Mouse (Mus musculus): ENCODE results near the gene Pax4. TPM values are rescaled to one million over a fixed set of nuclear protein-coding genes. Genes with fewer than 3 reads are reported as not detected.

Pax4 gene
- polyA plus RNA-seq, 1 experiment from 2014 or later: not detected

DNA sequence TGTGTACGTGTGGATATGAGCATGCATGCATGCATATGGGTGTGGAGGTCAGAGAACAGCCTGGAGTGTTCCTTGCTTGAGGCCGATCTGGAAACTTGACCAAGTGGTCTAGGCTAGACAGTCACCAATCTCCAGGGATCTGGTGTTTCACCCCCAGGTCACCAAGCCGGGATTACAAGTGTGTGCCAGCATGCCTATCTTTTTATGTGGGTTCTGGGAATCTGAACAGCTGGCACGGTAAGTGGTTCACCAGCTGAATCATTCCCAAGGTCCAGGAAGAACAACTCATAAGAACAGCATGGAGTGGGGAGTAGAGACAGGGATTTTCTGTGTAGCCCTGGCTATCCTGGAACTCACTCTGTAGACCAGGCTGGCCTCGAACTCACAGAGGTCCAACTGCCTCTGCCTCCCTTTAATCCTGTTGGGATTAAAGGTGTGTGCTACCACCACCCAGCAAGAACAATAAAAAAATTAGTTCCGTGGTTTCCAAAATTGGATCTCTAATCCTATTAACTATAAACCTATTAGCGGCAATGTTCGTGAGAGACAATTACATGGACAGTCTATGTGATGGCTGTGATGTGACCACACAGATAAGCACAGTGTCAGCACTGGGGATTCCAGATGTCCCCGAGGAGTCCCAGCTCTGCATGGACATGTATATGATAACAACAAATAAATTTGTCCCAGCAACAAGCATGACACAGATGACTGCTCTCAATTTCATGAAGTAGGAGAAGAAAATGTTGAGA lies 22.3 kb upstream of the Pax4 start:
- Histone ChIP-seq H3K79me2 (ENCODE audit: inconsistent target) (no peaks in the 10 kb centered on the region), H3K36me3 (ENCODE audit: inconsistent target) (no peaks in the 10 kb centered on the region), H3K4me3 (ENCODE audit: inconsistent target) (no peak overlapping the region), H3K27ac (no peak overlapping the region)
- whole genome bisulfite sequencing (ENCODE audit: missing documents): 89% methylated on average over 8 of the region's 9 CpGs

GRCm38 (mm10) chr6:28470621-28471020 lies 21.5 kb upstream of the Pax4 start:
- Histone ChIP-seq H3K4me3 (ENCODE audit: inconsistent target) (no peak overlapping the region), H3K79me2 (ENCODE audit: inconsistent target) (no peaks in the 10 kb centered on the region), H3K27ac (no peak overlapping the region), H3K36me3 (ENCODE audit: inconsistent target) (no peaks in the 10 kb centered on the region)
- WGBS (ENCODE audit: missing documents): 73% methylated on average over 5 of the region's 5 CpGs

DNA sequence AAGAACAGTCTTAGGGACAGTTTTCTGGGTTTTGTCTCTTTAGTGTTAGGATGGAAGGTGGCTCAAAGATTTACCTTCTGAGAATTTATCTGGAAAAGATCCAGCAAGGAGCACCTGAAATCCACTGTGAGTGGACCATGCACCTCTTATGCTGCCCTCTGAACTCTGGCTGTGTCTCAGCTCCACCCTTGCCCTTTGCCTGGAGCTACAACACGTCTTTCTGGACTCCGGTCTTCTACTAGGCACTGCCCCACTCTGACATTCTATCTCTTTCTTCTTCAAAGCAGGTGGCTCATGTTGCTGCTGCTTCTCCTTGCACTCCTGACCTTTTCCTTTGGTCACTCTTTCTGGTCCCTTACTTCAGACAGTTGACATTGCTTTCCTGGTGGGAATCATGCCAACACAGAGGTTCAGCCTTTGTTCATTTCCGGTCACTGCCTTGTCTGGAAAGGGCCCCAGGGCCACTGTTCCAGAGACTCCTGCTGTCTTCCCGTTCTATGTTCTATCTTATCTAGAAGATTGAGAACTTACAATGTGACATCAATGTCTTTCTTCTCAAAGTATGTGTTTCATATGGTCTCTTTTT lies 21.0 kb upstream of the Pax4 start:
- Histone ChIP-seq H3K36me3 (ENCODE audit: inconsistent target) (no peaks in the 10 kb centered on the region), H3K79me2 (ENCODE audit: inconsistent target) (no peaks in the 10 kb centered on the region), H3K27ac (no peak overlapping the region), H3K4me3 (ENCODE audit: inconsistent target) (no peak overlapping the region)
- 84% methylated on average over 2 of the region's 4 CpGs for WGBS (ENCODE audit: missing documents)

GRCm38 (mm10) chr6:28464630-28465029 lies 15.5 kb upstream of the Pax4 start:
- Histone ChIP-seq H3K4me3 (ENCODE audit: inconsistent target) (no peak overlapping the region), H3K36me3 (ENCODE audit: inconsistent target) (no peaks in the 10 kb centered on the region)
- 96% methylated on average over 6 of the region's 6 CpGs for WGBS (ENCODE audit: missing documents)

GRCm38 (mm10) chr6:28460534-28460933 lies 11.4 kb upstream of the Pax4 start:
- Histone ChIP-seq H3K36me3 (ENCODE audit: inconsistent target) (no peaks in the 10 kb centered on the region), H3K27ac (no peak overlapping the region), H3K4me3 (ENCODE audit: inconsistent target) (no peak overlapping the region), H3K79me2 (ENCODE audit: inconsistent target) (no peaks in the 10 kb centered on the region)
- WGBS (ENCODE audit: missing documents): 13% methylated on average over 5 of the region's 5 CpGs

More at GRCm38 (mm10) chr6:28464630-28465029, 15.5 kb upstream of the Pax4 start:
- no peak overlapping the region for H3K27ac ChIP-seq
- H3K79me2 ChIP-seq (ENCODE audit: inconsistent target): no peaks in the 10 kb centered on the region

DNA sequence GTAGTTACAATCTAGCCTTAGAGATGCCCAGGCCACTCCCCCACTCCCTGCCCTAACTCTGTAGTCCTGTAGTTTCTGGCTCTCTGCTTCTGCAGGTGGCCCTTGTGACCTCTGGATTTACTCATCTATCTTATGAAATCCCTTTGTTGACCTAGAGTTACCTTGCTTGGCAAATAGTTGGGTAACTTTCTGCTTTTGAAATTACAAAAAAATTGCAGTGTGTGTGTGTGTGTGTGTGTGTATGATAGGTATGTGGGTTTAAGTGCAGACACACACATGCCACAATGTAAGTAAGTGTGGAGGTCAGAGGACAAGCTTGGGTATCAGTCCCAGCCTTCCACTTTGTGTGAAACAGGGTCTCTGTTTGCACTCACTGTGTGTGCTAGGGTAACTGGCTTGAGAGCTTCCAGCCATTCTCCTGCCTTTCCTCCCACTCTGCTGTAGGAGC lies 10.1 kb upstream of the Pax4 start:
- H3K79me2 ChIP-seq (ENCODE audit: inconsistent target): no peaks in the 10 kb centered on the region
- H3K27ac ChIP-seq: no peak overlapping the region
- no peak overlapping the region for H3K4me3 ChIP-seq (ENCODE audit: inconsistent target)
- no peaks in the 10 kb centered on the region for H3K36me3 ChIP-seq (ENCODE audit: inconsistent target)

DNA sequence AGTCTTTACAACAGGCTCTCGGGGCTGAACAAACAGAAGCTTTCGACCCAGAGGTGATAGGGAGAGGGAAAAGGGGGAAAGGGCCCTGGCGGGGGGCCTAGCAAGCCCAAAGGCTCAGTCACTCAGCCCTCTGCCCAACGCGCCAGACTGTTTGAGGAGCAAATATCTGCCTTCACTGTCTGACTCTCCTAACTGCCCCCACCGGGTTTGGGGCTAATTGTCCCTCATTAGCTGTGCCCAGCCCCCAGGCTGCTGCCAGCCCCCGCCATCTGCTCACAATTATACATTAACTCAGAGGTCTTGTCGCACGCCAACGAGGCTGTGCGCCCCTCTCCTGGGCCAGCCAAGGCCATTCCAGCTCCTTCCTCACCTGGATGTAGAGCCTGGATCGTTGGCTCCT lies 1.8 kb upstream of the Pax4 start:
- H3K79me2 ChIP-seq (ENCODE audit: inconsistent target): no peaks in the 10 kb centered on the region
- H3K4me3 ChIP-seq (ENCODE audit: inconsistent target): no peak overlapping the region
- WGBS (ENCODE audit: missing documents): 8% methylated on average over 12 of the region's 12 CpGs
- no peaks in the 10 kb centered on the region for H3K36me3 ChIP-seq (ENCODE audit: inconsistent target)
- H3K27ac ChIP-seq: no peak overlapping the region

DNA sequence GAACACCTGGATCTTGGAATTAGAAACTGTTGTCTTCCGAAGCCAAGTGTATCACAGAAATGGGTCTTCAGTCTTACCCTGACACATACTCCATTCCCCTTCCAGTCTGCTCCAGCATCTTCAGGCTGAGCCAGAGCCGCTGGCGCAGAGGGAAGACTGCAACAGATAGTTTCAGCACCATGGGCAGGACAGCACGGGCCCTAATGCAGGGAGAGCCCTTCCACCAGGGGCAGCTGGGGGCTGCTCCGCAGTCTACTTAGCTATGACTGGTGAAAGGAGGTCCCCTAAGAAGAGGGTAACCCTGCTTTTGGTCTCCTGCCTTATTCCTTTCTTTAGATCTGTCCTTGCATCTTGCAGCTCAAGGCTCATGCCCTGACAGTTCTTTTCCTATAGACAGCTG lies 1.3 kb upstream of the Pax4 start:
- H3K27ac ChIP-seq: no peak overlapping the region
- no peak overlapping the region for H3K4me3 ChIP-seq (ENCODE audit: inconsistent target)
- H3K36me3 ChIP-seq (ENCODE audit: inconsistent target): no peaks in the 10 kb centered on the region
- WGBS (ENCODE audit: missing documents): 20% methylated on average over 5 of the region's 5 CpGs
- no peaks in the 10 kb centered on the region for H3K79me2 ChIP-seq (ENCODE audit: inconsistent target)

DNA sequence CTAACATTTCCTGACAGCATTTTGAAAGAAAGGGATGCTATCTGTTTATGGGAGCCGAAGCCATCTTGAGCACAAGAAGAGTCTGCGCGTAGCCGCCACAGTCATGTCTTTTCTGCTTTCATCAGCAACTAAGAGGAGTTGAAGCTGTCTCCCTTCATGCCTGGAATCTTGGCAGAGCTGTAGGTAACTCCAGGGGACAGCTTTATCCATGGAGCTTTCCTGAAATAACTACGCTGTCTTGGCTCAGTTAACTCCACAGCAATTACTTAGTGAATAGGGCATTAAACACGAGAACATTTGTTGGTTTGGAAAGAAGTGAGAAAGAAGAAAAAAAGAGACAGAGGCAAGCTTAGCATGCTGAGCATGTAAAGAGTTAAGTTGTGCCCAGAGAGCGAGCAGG lies 1.2 kb downstream of the Pax4 start:
- Histone ChIP-seq H3K4me3 (ENCODE audit: inconsistent target) (no peak overlapping the region), H3K36me3 (ENCODE audit: inconsistent target) (no peaks in the 10 kb centered on the region), H3K79me2 (ENCODE audit: inconsistent target) (no peaks in the 10 kb centered on the region), H3K27ac (no peak overlapping the region)
- 90% methylated on average over 7 of the region's 7 CpGs for WGBS (ENCODE audit: missing documents)

DNA sequence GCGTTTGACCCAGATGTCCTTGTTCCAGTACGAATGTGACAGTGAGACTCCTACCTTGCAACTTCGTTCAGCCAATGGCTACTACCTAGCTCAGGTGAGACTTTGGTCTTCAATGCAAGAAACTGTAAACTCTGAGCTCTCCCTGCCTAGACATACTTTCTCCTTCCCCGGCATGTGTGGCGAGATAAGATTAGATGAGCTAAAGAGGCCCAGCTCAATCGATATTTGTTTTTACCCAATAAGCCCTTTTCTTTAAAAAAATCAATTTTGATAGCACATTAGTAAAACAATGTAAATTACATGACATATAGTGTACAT lies 17.7 kb downstream of the Pax4 start:
- 94% methylated on average over 6 of the region's 6 CpGs for WGBS (ENCODE audit: missing documents)
- Histone ChIP-seq H3K36me3 (ENCODE audit: inconsistent target) (peaks cover 7% of the 10 kb centered on the region; the same call in 1 of the 2 replicates), H3K4me3 (ENCODE audit: inconsistent target) (no peak overlapping the region)

GRCm38 (mm10) chr6:28430795-28431537 lies 18.2 kb downstream of the Pax4 start:
- no peak overlapping the region for H3K27ac ChIP-seq
- no peak overlapping the region for H3K4me3 ChIP-seq (ENCODE audit: inconsistent target)
- WGBS (ENCODE audit: missing documents): 75% methylated on average over 10 of the region's 10 CpGs
- no peaks in the 10 kb centered on the region for H3K79me2 ChIP-seq (ENCODE audit: inconsistent target)
- H3K36me3 ChIP-seq (ENCODE audit: inconsistent target): peaks cover 11% of the 10 kb centered on the region; the same call in 1 of the 2 replicates

More for the DNA sequence above, 17.7 kb downstream of the Pax4 start:
- H3K79me2 ChIP-seq (ENCODE audit: inconsistent target): no peaks in the 10 kb centered on the region
- H3K27ac ChIP-seq: no peak overlapping the region

DNA sequence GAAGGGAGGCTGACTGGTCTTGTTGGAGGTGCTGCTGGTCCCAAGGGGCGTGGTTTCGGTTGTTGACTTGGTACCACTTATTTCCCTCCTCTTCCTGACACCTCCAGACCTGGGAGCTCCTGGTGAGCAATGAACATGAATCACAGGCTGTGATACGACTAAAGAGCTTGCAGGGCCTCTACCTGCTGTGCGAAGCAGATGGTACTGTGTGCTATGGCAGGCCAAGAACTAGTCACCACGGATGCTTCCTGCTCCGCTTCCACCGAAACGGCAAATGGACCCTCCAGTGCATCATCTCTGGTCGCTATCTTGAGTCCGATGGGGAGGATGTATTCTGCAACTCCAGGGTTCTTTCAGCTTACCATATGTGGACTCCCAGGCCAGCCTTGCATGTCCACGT lies 19.3 kb downstream of the Pax4 start:
- WGBS (ENCODE audit: missing documents): 92% methylated on average over 11 of the region's 11 CpGs
- H3K27ac ChIP-seq: no peak overlapping the region
- H3K36me3 ChIP-seq (ENCODE audit: inconsistent target): peaks cover 11% of the 10 kb centered on the region; the same call in 1 of the 2 replicates
- H3K4me3 ChIP-seq (ENCODE audit: inconsistent target): no peak overlapping the region
- peaks cover 3% of the 10 kb centered on the region; the same call in 1 of the 2 replicates for H3K79me2 ChIP-seq (ENCODE audit: inconsistent target)

- 94% methylated on average over 3 of the region's 3 CpGs for WGBS (ENCODE audit: missing documents)
- no peak within 1 kb of the TSS for H3K27ac ChIP-seq
- H3K36me3 ChIP-seq (ENCODE audit: inconsistent target): peaks cover 11% of the 10 kb centered on the region; the same call in 1 of the 2 replicates
- peaks cover 15% of the 10 kb centered on the region for H3K79me2 ChIP-seq (ENCODE audit: inconsistent target)
- H3K4me3 ChIP-seq (ENCODE audit: inconsistent target): no peak within 1 kb of the TSS
Measured at GRCm38 (mm10) chr6:28428290-28428689, 20.9 kb downstream of the Pax4 start, which contains the start of gene Gcc1. Gcc1 (minus strand) TSS chr6:28428390.

GRCm38 (mm10) chr6:28427096-28427839 lies 21.9 kb downstream of the Pax4 start, which contains the start of gene Fscn3:
Fscn3 (plus strand) TSS chr6:28427789.
- peaks cover 11% of the 10 kb centered on the region; the same call in 1 of the 2 replicates for H3K36me3 ChIP-seq (ENCODE audit: inconsistent target)
- no peak within 1 kb of the TSS for H3K4me3 ChIP-seq (ENCODE audit: inconsistent target)
- H3K79me2 ChIP-seq (ENCODE audit: inconsistent target): peaks cover 15% of the 10 kb centered on the region
- H3K27ac ChIP-seq: no peak within 1 kb of the TSS
- 74% methylated on average over 3 of the region's 3 CpGs for WGBS (ENCODE audit: missing documents)
